Mouse (Mus musculus) gastrocnemius, postnatal 4 days (tissue): ENCODE data around the gene Atxn10. TPM values are rescaled to one million over a fixed set of nuclear protein-coding genes. Genes with fewer than 3 reads are reported as not detected.
"Not testable (repeated sequence)": the region's sequence is repeated elsewhere in the genome, so short reads cannot be mapped to it uniquely, and the experiment has no call there.

Source experiments
- DNase-seq, 2 experiments: peaks; one replicate each; pipeline ENCODE4 v3.0.0; 2021 to 2022; ENCODE audit warnings: low spot score in 2 of 2, mixed read lengths in 2 of 2
- long read RNA-seq, 2 experiments: library from polyadenylated mRNA; stranded (forward); transcript quantifications; one replicate each; pipeline ENCODE4 v2.0.0; 2021
- total RNA-seq, 2 experiments: library from RNA; stranded (reverse); gene quantifications; 2 replicates each; pipeline ENCODE4 v1.2.3; 2021

The Atxn10 gene
- 100 to 1,000 TPM; 102 to 109 TPM for total RNA-seq
- long read RNA-seq, experiment 1, transcript Atxn10-201 (12 exons, 1,937 nt) = major isoform, 165 of 177 reads
- long read RNA-seq, experiment 1, partial matches to known transcripts = 8 of 177 reads
- long read RNA-seq, experiment 1, other reads (novel, unspliced or antisense) = 4 of 177 reads
- long read RNA-seq, experiment 2, transcript Atxn10-201 (12 exons, 1,937 nt) = major isoform, 169 of 181 reads
- long read RNA-seq, experiment 2, partial matches to known transcripts = 6 of 181 reads
- long read RNA-seq, experiment 2, other reads (novel, unspliced or antisense) = 6 of 181 reads

- no peak for DNase-seq
Measured at GRCm38 (mm10) chr15:85335671-85336300, at the start of gene Atxn10. TSS of gene Atxn10 (plus strand) at chr15:85336245.

GRCm38 (mm10) chr15:85294632-85295031 is 41.4 kb upstream of the Atxn10 start:
- no peak for DNase-seq

GRCm38 (mm10) chr15:85295544-85295943 is 40.5 kb upstream of the Atxn10 start:
- no peak for DNase-seq

GRCm38 (mm10) chr15:85295977-85296376 is 40.1 kb upstream of the Atxn10 start:
- DNase-seq = no peak

GRCm38 (mm10) chr15:85296538-85296937 is 39.5 kb upstream of the Atxn10 start:
- DNase-seq = no peak

- no peak for DNase-seq
Measured at GRCm38 (mm10) chr15:85298167-85298781, 37.8 kb upstream of the Atxn10 start.

- DNase-seq = no peak
Measured at GRCm38 (mm10) chr15:85298946-85299345, 37.1 kb upstream of the Atxn10 start.

- no peak for DNase-seq
Measured at GRCm38 (mm10) chr15:85303241-85303640, 32.8 kb upstream of the Atxn10 start.

- no peak for DNase-seq
Measured at GRCm38 (mm10) chr15:85303976-85304375, 32.1 kb upstream of the Atxn10 start.

- no peak for DNase-seq
Measured at GRCm38 (mm10) chr15:85307061-85307660, 28.9 kb upstream of the Atxn10 start.

GRCm38 (mm10) chr15:85311058-85311657 is 24.9 kb upstream of the Atxn10 start:
- DNase-seq = no peak

- DNase-seq = peak; percentile 54 to 59
Measured at GRCm38 (mm10) chr15:85315378-85316025, 20.5 kb upstream of the Atxn10 start.

GRCm38 (mm10) chr15:85316342-85317140 is 19.5 kb upstream of the Atxn10 start:
- no peak for DNase-seq

GRCm38 (mm10) chr15:85319924-85320668 is 15.9 kb upstream of the Atxn10 start:
- DNase-seq = no peak

GRCm38 (mm10) chr15:85323214-85323613 is 12.8 kb upstream of the Atxn10 start:
- no peak for DNase-seq

GRCm38 (mm10) chr15:85324426-85324825 is 11.6 kb upstream of the Atxn10 start:
- no peak for DNase-seq

GRCm38 (mm10) chr15:85327808-85328207 is 8.2 kb upstream of the Atxn10 start:
- DNase-seq = no peak

GRCm38 (mm10) chr15:85328455-85328854 is 7.6 kb upstream of the Atxn10 start:
- not testable (repeated sequence) for DNase-seq

- no peak for DNase-seq
Measured at GRCm38 (mm10) chr15:85329096-85329495, 6.9 kb upstream of the Atxn10 start.
